Mouse (Mus musculus): ENCODE data around the gene Ubr4. TPM values are rescaled to one million over a fixed set of nuclear protein-coding genes. Genes with fewer than 3 reads are reported as not detected.
A peak's percentile ranks its signal among the peaks of the same experiment; 100 is the strongest.
"Not testable (repeated sequence)": the region's sequence is repeated elsewhere in the genome, so short reads cannot be mapped to it uniquely, and the experiment has no call there.

Ubr4 gene
- polyA plus RNA-seq, 1 experiment from 2014 or later = 68.6 TPM

DNA sequence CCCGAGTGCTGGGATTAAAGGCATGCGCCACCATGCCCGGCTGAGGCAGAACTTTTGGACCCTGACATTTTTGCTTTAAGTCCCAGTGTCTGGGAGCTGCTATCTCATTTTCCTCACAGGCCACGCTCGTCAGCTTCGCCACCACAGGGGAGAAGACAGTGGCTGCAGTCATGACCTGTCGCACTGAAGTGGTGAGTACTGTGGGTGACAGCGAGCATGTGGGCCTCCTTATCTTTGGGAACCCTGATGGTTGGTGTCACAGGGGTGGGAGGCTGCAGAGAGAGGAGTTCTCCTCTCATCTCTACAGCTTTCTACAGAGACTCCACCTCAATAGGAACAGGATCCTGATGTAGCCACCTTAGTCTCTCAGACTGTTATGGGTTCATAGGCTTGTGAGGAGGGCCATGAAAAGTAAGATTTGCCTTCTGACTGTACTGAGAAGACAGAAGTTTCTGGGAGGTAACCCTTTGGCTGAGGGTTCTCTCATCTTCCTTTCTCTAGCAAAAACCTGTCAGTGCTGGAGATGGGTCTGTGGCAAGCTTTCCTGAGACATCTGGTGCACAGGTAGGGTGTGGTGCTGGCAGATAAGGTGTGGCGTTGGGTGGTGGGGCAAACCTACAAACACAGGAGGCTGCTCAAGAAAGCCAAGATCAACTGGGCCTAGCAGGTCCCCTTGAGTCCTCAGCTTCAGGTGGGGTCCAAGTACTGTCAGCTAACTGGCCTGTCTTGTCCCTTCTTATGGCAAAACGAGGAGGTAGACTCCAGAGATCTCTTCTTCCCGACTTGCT lies 8.5 kb downstream of the Ubr4 start:
- H3K9me3 ChIP-seq = no peaks in the 10 kb centered on the region
- WGBS = 92% methylated on average over 11 of the region's 11 CpGs
- no peaks in the 10 kb centered on the region for H3K27me3 ChIP-seq
- no peak overlapping the region for H3K4me2 ChIP-seq
- H3K27ac ChIP-seq = no peak overlapping the region
- H3K4me1 ChIP-seq (replicated peaks) = no peaks in the 10 kb centered on the region
- H3K9ac ChIP-seq (replicated peaks) = no peak overlapping the region
- H3K36me3 ChIP-seq = peaks cover 98% of the 10 kb centered on the region
- H3K4me3 ChIP-seq (replicated peaks) = no peak overlapping the region
- no peak for ATAC-seq (ENCODE audit: insufficient number of reproducible peaks, insufficient read depth, low FRiP score, low TSS enrichment, low read depth)

DNA sequence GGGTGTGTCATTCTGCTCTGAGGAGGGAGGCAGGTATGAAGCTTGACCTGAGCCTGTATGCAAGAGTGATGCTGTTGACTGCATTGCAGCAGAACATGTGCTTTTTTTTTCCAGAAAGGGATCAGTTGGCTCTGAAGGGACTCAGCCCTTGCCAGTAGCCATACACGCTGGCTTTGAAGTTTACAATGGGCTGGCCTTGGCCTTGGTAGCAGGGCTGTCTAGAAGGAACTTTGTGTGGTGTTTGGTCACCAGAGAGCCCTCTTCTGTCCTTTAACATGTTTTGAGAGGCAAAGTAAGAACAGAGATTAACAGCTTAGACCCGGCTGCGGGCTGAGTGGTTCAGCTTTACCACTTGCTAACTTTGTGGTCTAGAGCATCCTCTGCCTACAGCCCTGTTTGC lies 14.9 kb downstream of the Ubr4 start:
- Histone ChIP-seq H3K27me3 (no peaks in the 10 kb centered on the region), H3K27ac (no peak overlapping the region), H3K36me3 (peaks cover 99% of the 10 kb centered on the region), H3K9me3 (no peaks in the 10 kb centered on the region), H3K9ac (replicated peaks) (no peak overlapping the region), H3K4me1 (replicated peaks) (no peaks in the 10 kb centered on the region), H3K4me2 (no peak overlapping the region), H3K4me3 (replicated peaks) (no peak overlapping the region)
- WGBS = 96% methylated on average over 3 of the region's 3 CpGs
- no peak for ATAC-seq (ENCODE audit: insufficient number of reproducible peaks, insufficient read depth, low FRiP score, low TSS enrichment, low read depth)

DNA sequence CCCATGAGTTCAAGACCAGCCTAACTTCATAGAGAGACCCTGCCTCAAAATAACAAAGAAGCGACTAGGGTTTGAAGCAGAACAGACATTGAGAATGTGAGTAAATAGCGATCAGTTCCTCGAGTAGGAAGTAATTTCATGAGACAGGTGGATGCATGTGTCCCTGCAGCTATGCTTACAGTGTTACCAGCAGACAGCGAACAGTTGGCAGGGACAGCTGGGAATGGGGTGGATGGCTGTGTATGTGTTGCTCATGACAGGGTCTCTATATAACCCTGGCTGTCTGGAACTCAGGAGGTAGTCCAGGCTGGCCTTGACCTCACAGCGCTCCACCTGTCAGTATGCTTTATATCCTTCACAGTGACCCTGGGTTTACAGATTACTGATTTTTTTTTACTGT lies 15.6 kb downstream of the Ubr4 start:
- Histone ChIP-seq H3K4me2 (no peak overlapping the region), H3K4me1 (replicated peaks) (no peaks in the 10 kb centered on the region), H3K27ac (no peak overlapping the region), H3K9ac (replicated peaks) (no peak overlapping the region), H3K27me3 (no peaks in the 10 kb centered on the region), H3K9me3 (no peaks in the 10 kb centered on the region), H3K36me3 (peaks cover 99% of the 10 kb centered on the region), H3K4me3 (replicated peaks) (no peak overlapping the region)
- ATAC-seq (ENCODE audit: insufficient number of reproducible peaks, insufficient read depth, low FRiP score, low TSS enrichment, low read depth) = no peak
- 90% methylated on average over 5 of the region's 5 CpGs for WGBS

DNA sequence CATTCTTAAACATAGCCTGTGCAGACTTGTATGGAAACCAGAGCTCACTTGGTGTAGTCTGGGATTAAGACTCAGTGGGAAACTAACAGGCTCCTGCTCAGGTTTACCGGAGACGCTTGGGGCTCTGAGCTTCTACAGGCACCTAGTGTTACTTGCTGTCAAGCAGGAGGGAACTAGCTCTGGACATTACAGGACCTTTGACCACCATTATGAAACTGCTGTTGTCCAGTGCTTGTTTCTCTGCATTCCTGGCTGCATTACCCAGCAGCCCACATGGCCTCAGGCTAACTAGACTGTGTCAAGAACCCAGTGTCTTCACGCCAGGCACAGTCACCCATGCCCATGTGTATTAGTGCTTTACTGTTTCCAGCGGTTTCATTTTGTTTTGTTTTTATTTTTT lies 20.7 kb downstream of the Ubr4 start:
- Histone ChIP-seq H3K27ac (no peak overlapping the region), H3K36me3 (peaks cover 97% of the 10 kb centered on the region), H3K27me3 (no peaks in the 10 kb centered on the region), H3K9ac (replicated peaks) (no peak overlapping the region), H3K4me3 (replicated peaks) (no peak overlapping the region), H3K4me1 (replicated peaks) (no peaks in the 10 kb centered on the region), H3K9me3 (no peaks in the 10 kb centered on the region), H3K4me2 (no peak overlapping the region)
- no peak for ATAC-seq (ENCODE audit: insufficient number of reproducible peaks, insufficient read depth, low FRiP score, low TSS enrichment, low read depth)
- 88% methylated on average over 4 of the region's 4 CpGs for WGBS

DNA sequence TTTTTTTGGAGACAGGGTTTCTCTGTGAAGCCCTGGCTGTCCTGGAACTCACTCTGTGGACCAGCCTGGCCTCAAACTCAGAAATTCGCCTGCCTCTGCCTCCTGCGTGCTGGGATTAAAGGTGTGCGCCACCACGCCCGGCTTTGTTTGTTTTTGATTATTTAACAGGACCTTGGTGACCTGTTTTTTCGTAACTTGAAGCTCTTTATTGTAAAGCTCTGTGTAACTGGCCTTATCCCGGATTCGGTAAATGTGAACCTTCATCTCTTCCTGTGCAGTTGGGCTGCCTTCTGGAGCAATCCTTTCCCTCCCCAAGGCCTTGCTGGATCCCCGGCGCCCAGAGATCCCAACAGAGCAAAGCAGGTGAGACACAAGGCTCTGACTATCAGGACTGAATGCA lies 21.1 kb downstream of the Ubr4 start:
- H3K36me3 ChIP-seq = peaks cover 97% of the 10 kb centered on the region
- no peak overlapping the region for H3K9ac ChIP-seq (replicated peaks)
- no peak overlapping the region for H3K27ac ChIP-seq
- H3K4me3 ChIP-seq (replicated peaks) = no peak overlapping the region
- H3K27me3 ChIP-seq = no peaks in the 10 kb centered on the region
- no peaks in the 10 kb centered on the region for H3K4me1 ChIP-seq (replicated peaks)
- ATAC-seq (ENCODE audit: insufficient number of reproducible peaks, insufficient read depth, low FRiP score, low TSS enrichment, low read depth) = no peak
- H3K9me3 ChIP-seq = no peaks in the 10 kb centered on the region
- 90% methylated on average over 10 of the region's 10 CpGs for WGBS
- H3K4me2 ChIP-seq = no peak overlapping the region

DNA sequence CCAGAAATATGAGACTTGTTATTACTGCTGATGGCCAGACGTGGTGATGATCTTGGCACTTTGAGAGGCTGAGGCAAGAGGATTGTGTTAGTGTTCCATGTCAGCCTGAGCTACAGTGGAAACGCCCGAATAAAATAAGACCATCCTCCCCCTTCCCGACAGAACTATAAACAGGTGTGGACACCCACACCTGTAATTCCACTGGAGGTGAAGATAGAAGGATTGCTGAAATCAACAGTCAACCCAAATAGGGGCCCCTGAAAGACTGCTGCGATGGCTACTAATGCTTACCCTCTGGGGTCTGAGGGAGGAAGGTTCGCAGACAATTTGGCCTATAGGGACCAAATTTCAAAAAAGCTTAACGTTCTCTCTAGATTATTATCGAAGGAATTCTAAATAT lies 27.3 kb downstream of the Ubr4 start:
- Histone ChIP-seq H3K9me3 (no peaks in the 10 kb centered on the region), H3K36me3 (peaks cover 38% of the 10 kb centered on the region), H3K4me3 (replicated peaks) (peak overlapping the region; percentile 75), H3K27me3 (no peaks in the 10 kb centered on the region), H3K27ac (peak overlapping the region; percentile 88), H3K4me1 (replicated peaks) (peaks cover 15% of the 10 kb centered on the region), H3K9ac (replicated peaks) (peak overlapping the region; percentile 68), H3K4me2 (peak overlapping the region; percentile 73)
- no peak for ATAC-seq (ENCODE audit: insufficient number of reproducible peaks, insufficient read depth, low FRiP score, low TSS enrichment, low read depth)
- 13% methylated on average over 8 of the region's 8 CpGs for WGBS

DNA sequence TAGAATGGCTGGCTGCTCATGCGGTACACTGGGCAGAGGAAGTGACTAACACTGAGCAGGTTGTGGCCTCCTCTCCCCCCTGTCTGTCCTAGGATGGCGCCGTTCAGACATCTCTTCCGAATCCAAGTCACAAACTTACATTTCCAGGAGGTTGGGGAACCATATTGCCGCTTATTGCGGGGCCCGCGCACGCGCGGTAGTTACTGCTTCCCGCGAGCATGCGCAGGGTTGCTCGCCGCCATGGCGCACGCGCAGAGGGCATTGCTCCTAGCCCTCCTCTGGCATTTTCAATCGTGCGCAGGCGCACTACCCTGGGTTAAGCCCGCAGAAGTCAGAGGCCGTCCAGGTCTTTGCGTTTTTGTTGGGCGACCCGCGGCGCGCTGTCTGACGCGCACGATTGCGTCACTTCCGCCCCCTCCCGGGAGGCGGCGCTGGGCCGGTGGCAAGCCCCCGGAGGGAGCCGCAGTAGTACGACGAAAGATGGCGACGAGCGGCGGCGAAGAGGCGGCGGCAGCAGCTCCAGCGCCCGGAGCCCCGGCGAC lies 27.9 kb downstream of the Ubr4 start:
- Histone ChIP-seq H3K27ac (peak overlapping the region; percentile 88), H3K4me2 (peak overlapping the region; percentile 94), H3K36me3 (peaks cover 33% of the 10 kb centered on the region), H3K9ac (replicated peaks) (peak overlapping the region; percentile 87), H3K4me3 (replicated peaks) (peak overlapping the region; percentile 75), H3K4me1 (replicated peaks) (peaks cover 15% of the 10 kb centered on the region), H3K9me3 (no peaks in the 10 kb centered on the region), H3K27me3 (no peaks in the 10 kb centered on the region)
- peak; percentile 91 for ATAC-seq (ENCODE audit: insufficient number of reproducible peaks, insufficient read depth, low FRiP score, low TSS enrichment, low read depth)
- under 1% methylated on average over 54 of the region's 54 CpGs for WGBS

DNA sequence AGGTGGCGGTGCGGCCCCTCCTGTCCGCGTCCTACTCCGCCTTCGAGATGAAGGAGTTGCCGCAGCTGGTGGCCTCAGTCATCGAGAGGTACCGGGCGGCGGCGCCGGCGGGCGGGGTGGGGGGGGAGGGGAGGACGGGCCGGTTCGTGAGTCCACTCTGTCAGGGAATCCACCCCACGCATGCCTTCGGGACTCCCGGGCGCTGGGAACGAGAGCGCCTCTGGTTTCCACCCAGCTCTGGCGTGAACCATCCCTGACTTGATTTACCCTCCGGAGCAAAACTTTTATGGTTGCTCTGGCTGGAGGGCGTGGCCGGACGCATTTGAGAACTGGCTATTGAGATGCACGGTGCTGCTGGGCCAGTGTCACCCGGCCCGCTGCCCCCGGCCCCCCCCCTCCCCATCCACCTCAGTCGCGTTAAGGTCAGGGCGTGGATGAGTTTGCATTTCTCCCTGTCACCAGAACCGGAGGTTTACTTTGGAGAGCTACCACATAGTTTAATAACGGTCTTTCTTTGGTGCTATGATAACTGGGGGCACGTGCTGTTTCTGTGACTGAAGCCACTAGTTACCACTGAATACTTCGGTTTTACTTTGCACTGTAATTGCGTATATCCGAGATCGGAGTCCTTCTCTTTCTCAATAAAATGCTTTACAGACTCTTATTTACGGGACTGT lies 28.5 kb downstream of the Ubr4 start:
- Histone ChIP-seq H3K4me1 (replicated peaks) (peaks cover 15% of the 10 kb centered on the region), H3K9ac (replicated peaks) (peak overlapping the region; percentile 87), H3K4me3 (replicated peaks) (peak overlapping the region; percentile 75), H3K27ac (peak overlapping the region; percentile 74), H3K27me3 (no peaks in the 10 kb centered on the region), H3K36me3 (peaks cover 26% of the 10 kb centered on the region), H3K9me3 (no peaks in the 10 kb centered on the region), H3K4me2 (peak overlapping the region; percentile 94)
- peak; percentile 61 for ATAC-seq (ENCODE audit: insufficient number of reproducible peaks, insufficient read depth, low FRiP score, low TSS enrichment, low read depth)
- 3% methylated on average over 43 of the region's 44 CpGs for WGBS

DNA sequence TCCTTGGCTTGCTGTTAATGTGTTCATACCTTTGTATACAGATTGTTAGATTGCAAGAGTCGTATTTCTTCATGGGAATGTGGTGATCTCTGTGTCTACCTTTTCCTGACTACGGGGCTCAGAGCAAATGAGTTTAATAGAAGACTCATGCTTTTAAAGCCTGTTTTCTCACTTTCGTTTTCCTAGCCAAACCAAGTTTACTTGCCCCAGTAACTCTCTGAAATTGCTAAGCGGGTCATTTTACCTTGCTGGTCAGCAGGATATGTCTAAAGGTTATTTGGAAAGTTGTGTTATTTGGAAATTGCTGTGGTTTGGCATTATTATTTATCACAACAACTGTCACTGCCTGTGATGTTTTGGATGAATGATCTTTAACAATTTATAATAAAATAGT lies 29.0 kb downstream of the Ubr4 start:
- 53% methylated on average over 4 of the region's 4 CpGs for WGBS
- Histone ChIP-seq H3K9me3 (no peaks in the 10 kb centered on the region), H3K27ac (no peak overlapping the region), H3K4me2 (peak overlapping the region; percentile 94), H3K4me3 (replicated peaks) (peak overlapping the region; percentile 75), H3K27me3 (no peaks in the 10 kb centered on the region), H3K9ac (replicated peaks) (peak overlapping the region; percentile 87), H3K36me3 (peaks cover 22% of the 10 kb centered on the region), H3K4me1 (replicated peaks) (peaks cover 15% of the 10 kb centered on the region)
- ATAC-seq (ENCODE audit: insufficient number of reproducible peaks, insufficient read depth, low FRiP score, low TSS enrichment, low read depth) = no peak

DNA sequence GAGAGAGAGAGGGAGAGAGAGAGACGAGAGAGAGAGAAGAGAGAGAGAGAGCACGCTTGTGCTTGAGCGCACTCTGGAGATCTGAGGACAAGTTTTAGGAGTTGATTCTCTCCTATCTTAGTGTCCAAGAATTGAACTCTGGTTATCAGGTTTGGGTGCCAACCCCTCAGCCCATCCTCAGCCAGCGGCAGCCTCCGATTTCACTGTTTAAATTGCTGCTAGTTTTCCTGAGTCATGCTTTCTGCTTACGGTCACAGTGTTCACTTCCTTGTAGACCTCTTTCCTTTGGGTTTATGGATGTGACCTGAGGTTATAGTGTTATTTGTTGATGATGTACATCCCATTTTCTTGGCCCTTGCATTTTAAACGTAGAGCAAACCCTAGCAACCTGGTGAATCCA lies 29.8 kb downstream of the Ubr4 start:
- Histone ChIP-seq H3K27ac (no peak overlapping the region), H3K9me3 (no peaks in the 10 kb centered on the region), H3K4me3 (replicated peaks) (0 out of 2 replicates have a peak overlapping the region, but pooled peaks have one; percentile 11), H3K4me2 (peak overlapping the region; percentile 94), H3K36me3 (peaks cover 14% of the 10 kb centered on the region), H3K9ac (replicated peaks) (no peak overlapping the region), H3K4me1 (replicated peaks) (peaks cover 15% of the 10 kb centered on the region), H3K27me3 (no peaks in the 10 kb centered on the region)
- WGBS = 93% methylated on average over 7 of the region's 7 CpGs
- ATAC-seq (ENCODE audit: insufficient number of reproducible peaks, insufficient read depth, low FRiP score, low TSS enrichment, low read depth) = no peak

DNA sequence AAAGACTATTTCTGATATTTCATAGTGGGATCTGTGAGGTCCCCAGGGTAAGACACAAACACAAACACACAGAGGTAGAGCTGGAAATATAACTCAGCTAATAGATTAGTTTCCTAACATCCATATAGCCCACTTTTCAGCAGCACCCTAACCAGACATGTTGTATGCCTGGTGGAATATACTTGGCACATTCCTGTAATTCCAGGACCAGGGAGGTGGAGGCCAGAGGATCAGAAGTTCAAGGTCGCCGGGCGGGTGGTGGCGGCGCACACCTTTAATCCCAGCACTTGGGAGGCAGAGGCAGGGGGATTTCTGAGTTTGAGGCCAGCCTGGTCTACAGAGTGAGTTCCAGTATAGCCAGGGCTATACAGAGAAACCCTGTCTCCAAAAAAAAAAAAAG lies 33.4 kb downstream of the Ubr4 start:
- H3K9ac ChIP-seq (replicated peaks); H3K27me3 ChIP-seq; H3K4me3 ChIP-seq (replicated peaks); H3K9me3 ChIP-seq; H3K4me2 ChIP-seq; ATAC-seq (ENCODE audit: insufficient number of reproducible peaks, insufficient read depth, low FRiP score, low TSS enrichment, low read depth); H3K27ac ChIP-seq: not testable (repeated sequence)
- Histone ChIP-seq H3K4me1 (replicated peaks) (peaks cover 11% of the 10 kb centered on the region), H3K36me3 (peaks cover 27% of the 10 kb centered on the region)
- 91% methylated on average over 5 of the region's 5 CpGs for WGBS
